17 mouse cellular contexts compared by ENCODE assay signal in genomic region chr5:102508162-102508561, GRCm38 (mm10). TPM values are rescaled to one million over a fixed set of nuclear protein-coding genes. Genes with fewer than 3 reads are reported as not detected.
DNase-seq lines count a peak whose midpoint lies in the region; ATAC-seq and TF ChIP-seq lines count a peak whose summit lies in the region.
"Had no signal": no experiment of that assay in that cellular context is flagged by ENCODE, and none has a peak within 500 bp of the region (broad histone marks: within the 10 kb centered on the region; RNA-seq: fewer than 3 reads in every experiment).

No protein-coding gene starts in this region.

- no peak overlapping the region for H3K4me3 ChIP-seq in hindbrain, postnatal 0 days (ENCODE audit: low read length)
- H3K4me3 ChIP-seq in hindbrain, embryonic 14.5 days (replicated peaks; ENCODE audit: low read length), result no peak overlapping the region
- no peak overlapping the region for H3K4me3 ChIP-seq in lung, postnatal 0 days (ENCODE audit: low read depth, low read length)
- H3K4me3 ChIP-seq in lung, adult 2 months (replicated peaks; ENCODE audit: extremely low read depth, low read depth, low read length), result no peak overlapping the region
- H3K4me3 ChIP-seq in ES-Bruce4 (ENCODE audit: low read depth, low read length), result no peak overlapping the region
- H3K4me3 ChIP-seq in cortical plate, adult 2 months (ENCODE audit: insufficient read depth, low read length), result no peak overlapping the region
- H3K4me3 ChIP-seq: embryonic facial prominence, embryonic 12.5 days; heart, embryonic 13.5 days had no signal

- no peaks in the 10 kb centered on the region for H3K36me3 ChIP-seq in hindbrain, postnatal 0 days (ENCODE audit: insufficient read depth, low read length)
- H3K36me3 ChIP-seq in hindbrain, embryonic 14.5 days (replicated peaks; ENCODE audit: control insufficient read depth, insufficient read depth), result no peaks in the 10 kb centered on the region
- H3K36me3 ChIP-seq in lung, postnatal 0 days (ENCODE audit: insufficient read depth, low read length), result no peaks in the 10 kb centered on the region
- H3K36me3 ChIP-seq in ES-Bruce4 (ENCODE audit: control insufficient read depth, insufficient read depth, low read length, poor library complexity, severe bottlenecking), result no peaks in the 10 kb centered on the region
- H3K36me3 ChIP-seq: embryonic facial prominence, embryonic 12.5 days; G1E; heart, embryonic 13.5 days had no signal

- no peak overlapping the region for H3K27ac ChIP-seq in hindbrain, postnatal 0 days
- H3K27ac ChIP-seq in hindbrain, embryonic 14.5 days, result no peak overlapping the region
- H3K27ac ChIP-seq in lung, postnatal 0 days (ENCODE audit: low read length), result no peak overlapping the region
- H3K27ac ChIP-seq in ES-Bruce4 (ENCODE audit: insufficient read depth, low read length), result no peak overlapping the region
- H3K27ac ChIP-seq in cortical plate, adult 2 months (ENCODE audit: insufficient read depth, low read length), result no peak overlapping the region
- H3K27ac ChIP-seq: embryonic facial prominence, embryonic 12.5 days; heart, embryonic 13.5 days had no signal

- H3K9me3 ChIP-seq in hindbrain, postnatal 0 days (ENCODE audit: low read length), result no peaks in the 10 kb centered on the region
- no peaks in the 10 kb centered on the region for H3K9me3 ChIP-seq in hindbrain, embryonic 14.5 days (ENCODE audit: control insufficient read depth, low read length)
- H3K9me3 ChIP-seq in lung, postnatal 0 days (ENCODE audit: low read length), result no peaks in the 10 kb centered on the region
- H3K9me3 ChIP-seq in ES-Bruce4 (replicated peaks; ENCODE audit: control insufficient read depth, insufficient read depth, low read length, poor library complexity, severe bottlenecking), result no peaks in the 10 kb centered on the region
- H3K9me3 ChIP-seq: embryonic facial prominence, embryonic 12.5 days; heart, embryonic 13.5 days had no signal

- TF ChIP-seq EP300 in lung, postnatal 0 days (IDR thresholded peaks at IDR 0.05), result no peak
- no peak for TF ChIP-seq EP300 in ES-Bruce4 (IDR thresholded peaks at IDR 0.05; ENCODE audit: insufficient read depth, low read depth, low read length)

- 74% methylated on average over 3 of the region's 3 CpGs for WGBS in hindbrain, postnatal 0 days
- WGBS in hindbrain, embryonic 14.5 days, result 85% methylated on average over 3 of the region's 3 CpGs
- WGBS in lung, postnatal 0 days, result 70% methylated on average over 3 of the region's 3 CpGs
- 76% methylated on average over 3 of the region's 3 CpGs for WGBS in lung, adult 2 months

- no peak for DNase-seq in hindbrain, postnatal 0 days (ENCODE audit: low spot score)
- DNase-seq in hindbrain, embryonic 14.5 days (ENCODE audit: low spot score), result no peak
- no peak for DNase-seq in lung, postnatal 0 days (ENCODE audit: low spot score)
- no peak for DNase-seq in lung, adult 2 months
- no peak for DNase-seq in cerebellum, adult 11 months
- DNase-seq: adrenal gland, adult 8-10 months; cerebellum, adult 2 months; cerebellum, postnatal 10 days; gastrocnemius, postnatal 14 days; heart, postnatal 36 days had no signal

- no peak for TF ChIP-seq POLR2A in lung, adult 2 months (IDR thresholded peaks at IDR 0.05; ENCODE audit: borderline replicate concordance, extremely low read depth, low read depth, low read length)
- TF ChIP-seq POLR2A in ES-Bruce4 (IDR thresholded peaks at IDR 0.05; ENCODE audit: insufficient read depth, low read length), result no peak
- TF ChIP-seq POLR2A in cortical plate, adult 2 months (IDR thresholded peaks at IDR 0.05; ENCODE audit: extremely low read depth, insufficient read depth, low read length), result no peak

- TF ChIP-seq CTCF in hindbrain, postnatal 0 days (IDR thresholded peaks at IDR 0.05; ENCODE audit: low read depth), result peak; percentile 18; the same call in 1 of the 2 replicates
- peak; percentile 25; the same call in 1 of the 2 replicates for TF ChIP-seq CTCF in lung, postnatal 0 days (IDR thresholded peaks at IDR 0.05)
- no peak for TF ChIP-seq CTCF in lung, adult 2 months (IDR thresholded peaks at IDR 0.05; ENCODE audit: insufficient read depth, low read length)
- TF ChIP-seq CTCF in ES-Bruce4 (IDR thresholded peaks at IDR 0.05; ENCODE audit: low read depth, low read length), result peak; percentile 3
- TF ChIP-seq CTCF in cortical plate, adult 2 months (IDR thresholded peaks at IDR 0.05; ENCODE audit: extremely low read depth, insufficient read depth, low read length), result 0 out of 2 replicates have a peak, but pooled peaks have one; percentile 14

- H3K4me2 ChIP-seq in hindbrain, postnatal 0 days (ENCODE audit: low read depth, low read length), result no peak overlapping the region
- H3K4me2 ChIP-seq in hindbrain, embryonic 14.5 days (replicated peaks), result no peak overlapping the region
- no peak overlapping the region for H3K4me2 ChIP-seq in lung, postnatal 0 days (replicated peaks; ENCODE audit: low read depth, low read length)
- H3K4me2 ChIP-seq: embryonic facial prominence, embryonic 12.5 days; heart, embryonic 13.5 days had no signal

- H3K27me3 ChIP-seq in hindbrain, postnatal 0 days (ENCODE audit: insufficient read depth, low read length), result no peaks in the 10 kb centered on the region
- no peaks in the 10 kb centered on the region for H3K27me3 ChIP-seq in hindbrain, embryonic 14.5 days (ENCODE audit: control insufficient read depth, insufficient read depth, low read length)
- no peaks in the 10 kb centered on the region for H3K27me3 ChIP-seq in lung, postnatal 0 days (replicated peaks; ENCODE audit: insufficient read depth, low read length)
- no peaks in the 10 kb centered on the region for H3K27me3 ChIP-seq in ES-Bruce4 (ENCODE audit: control insufficient read depth, insufficient read depth, low read length, poor library complexity, severe bottlenecking)
- H3K27me3 ChIP-seq: embryonic facial prominence, embryonic 12.5 days; heart, embryonic 13.5 days had no signal

- ATAC-seq in hindbrain, postnatal 0 days, result no peak
- no peak for ATAC-seq in hindbrain, embryonic 14.5 days (ENCODE audit: low FRiP score)
- no peak for ATAC-seq in lung, postnatal 0 days
- ATAC-seq: forebrain, embryonic 16.5 days; hindbrain, embryonic 16.5 days had no signal

- H3K4me1 ChIP-seq in hindbrain, postnatal 0 days (ENCODE audit: insufficient read depth, low read length), result no peaks in the 10 kb centered on the region
- H3K4me1 ChIP-seq in hindbrain, embryonic 14.5 days (replicated peaks; ENCODE audit: control insufficient read depth, insufficient read depth, low read length), result no peaks in the 10 kb centered on the region
- H3K4me1 ChIP-seq in lung, postnatal 0 days (ENCODE audit: insufficient read depth, low read depth, low read length), result no peaks in the 10 kb centered on the region
- peaks cover 2% of the 10 kb centered on the region; the same call in 1 of the 2 replicates for H3K4me1 ChIP-seq in lung, adult 2 months (ENCODE audit: control insufficient read depth, insufficient read depth, low read length)
- no peaks in the 10 kb centered on the region for H3K4me1 ChIP-seq in ES-Bruce4 (ENCODE audit: control insufficient read depth, insufficient read depth, low read length)
- H3K4me1 ChIP-seq in cortical plate, adult 2 months (ENCODE audit: control insufficient read depth, insufficient read depth, low read length), result no peaks in the 10 kb centered on the region
- H3K4me1 ChIP-seq: embryonic facial prominence, embryonic 12.5 days had no signal

- H3K9ac ChIP-seq in hindbrain, postnatal 0 days (replicated peaks; ENCODE audit: low read length), result no peak overlapping the region
- no peak overlapping the region for H3K9ac ChIP-seq in hindbrain, embryonic 14.5 days
- no peak overlapping the region for H3K9ac ChIP-seq in lung, postnatal 0 days (replicated peaks; ENCODE audit: low read depth)
- no peak overlapping the region for H3K9ac ChIP-seq in ES-Bruce4 (ENCODE audit: low read depth, poor library complexity, severe bottlenecking)
- H3K9ac ChIP-seq: embryonic facial prominence, embryonic 12.5 days; heart, embryonic 13.5 days had no signal

RNA-seq across cellular contexts. Expression of gene Arhgap24, which starts 27.0 kb away (rescaled TPM):
- 11.4 and 15.1 TPM in 2 replicates for total RNA-seq in hindbrain, postnatal 0 days (2014; rRNA removed)
- polyA plus RNA-seq in hindbrain, postnatal 0 days (2015; fragmentation: Nextera tagmentation; extraction: Ambion mirVana), result 13.8 and 14.2 TPM in 2 replicates
- polyA plus RNA-seq in hindbrain, embryonic 14.5 days (2014; fragmentation: Nextera tagmentation; extraction: Ambion mirVana), result 10.3 and 12.3 TPM in 2 replicates
- 26.3 and 28.2 TPM in 2 replicates for polyA plus RNA-seq in lung, postnatal 0 days (2015; fragmentation: Nextera tagmentation; extraction: Ambion mirVana)
- 9.1 and 12.1 TPM in 2 replicates for polyA plus RNA-seq in lung, adult 2 months (2012; rRNA removed)
- polyA plus RNA-seq in ES-Bruce4 (2011; ENCODE audit: insufficient read depth, insufficient read length, low read depth, missing spikeins), result 2.0 and 2.1 TPM in 2 replicates
- polyA plus RNA-seq in cortical plate, adult 2 months (2012; rRNA removed), result 4.9 TPM in 2 replicates
- polyA plus RNA-seq: G1E had no signal
